Mouse (Mus musculus) ES-E14 (cell line): ENCODE measurements at regions not wholly inside any gene's neighbourhood (a gene's known extent, or its start where the extent isn't known, plus 50 kb on each side); places are given as distances from the start of the nearest gene placed in this dataset.
"Not testable (repeated sequence)": the region's sequence is repeated elsewhere in the genome, so short reads cannot be mapped to it uniquely, and the experiment has no call there.

Source experiments
- DNase-seq: peaks from one replicate; pipeline ENCODE4 v3.0.0-alpha.2; 2013; ENCODE audit warnings: low read depth, low spot score
- H3K27ac ChIP-seq: 2 replicates; pipeline ENCODE4 v1.5.1; 2012; ENCODE audit warnings: low read depth, mild to moderate bottlenecking, low read length, moderate library complexity, mixed read lengths; ENCODE audit not compliant: poor library complexity, insufficient read depth, severe bottlenecking
- H3K36me3 ChIP-seq: 2 replicates; pipeline ENCODE4 v1.6.1; 2012; ENCODE audit warnings: mild to moderate bottlenecking, low read length, moderate library complexity, mixed read lengths; ENCODE audit not compliant: control insufficient read depth, poor library complexity, insufficient read depth, severe bottlenecking
- H3K4me1 ChIP-seq, 2 experiments: fragments of 150-350 bp in 1 of 2; sonication (generic) in 1 of 2; 2 replicates each; pipeline ENCODE4 v1.6.1; 2012; ENCODE audit warnings: low read length in 2 of 2, mild to moderate bottlenecking in 1 of 2, mixed read lengths in 1 of 2; ENCODE audit not compliant: control insufficient read depth in 2 of 2, insufficient read depth in 2 of 2, poor library complexity in 1 of 2
- H3K4me3 ChIP-seq, 2 experiments: fragments of 150-350 bp in 1 of 2; sonication (generic) in 1 of 2; 2 replicates each; pipeline ENCODE4 v1.5.1; 2012; ENCODE audit warnings: low read length in 2 of 2, low read depth in 1 of 2, mild to moderate bottlenecking in 1 of 2, mixed read lengths in 1 of 2; ENCODE audit not compliant: insufficient read depth in 1 of 2, poor library complexity in 1 of 2, severe bottlenecking in 1 of 2
- H3K9ac ChIP-seq: 2 replicates; pipeline ENCODE4 v1.6.1; 2012; ENCODE audit warnings: low read depth, mild to moderate bottlenecking, low read length, mixed read lengths; ENCODE audit not compliant: poor library complexity, insufficient read depth, severe bottlenecking
- H3K9me3 ChIP-seq: fragments of 150-350 bp; sonication (generic); 2 replicates; pipeline ENCODE4 v1.6.1; 2012; ENCODE audit warnings: low read depth, mild to moderate bottlenecking, low read length; ENCODE audit not compliant: control insufficient read depth, insufficient read depth
- CHD2 ChIP-seq: IDR thresholded peaks from 2 replicates; pipeline ENCODE4 v1.6.1; 2014; ENCODE audit warnings: mild to moderate bottlenecking, low read depth, low read length, inconsistent platforms
- HCFC1 ChIP-seq: IDR thresholded peaks from 2 replicates; pipeline ENCODE4 v1.6.1; 2012; ENCODE audit warnings: low read length, inconsistent platforms, borderline replicate concordance; ENCODE audit not compliant: insufficient read depth
- MAFK ChIP-seq: IDR thresholded peaks from 2 replicates; pipeline ENCODE4 v1.6.1; 2014; ENCODE audit warnings: mild to moderate bottlenecking, low read depth, low read length, inconsistent platforms; ENCODE audit not compliant: insufficient read depth
- ZC3H11A ChIP-seq: IDR thresholded peaks from 2 replicates; pipeline ENCODE4 v1.6.1; 2012; ENCODE audit warnings: low read depth, mild to moderate bottlenecking, inconsistent platforms, low read length, borderline replicate concordance
- ZNF384 ChIP-seq: IDR thresholded peaks from 2 replicates; pipeline ENCODE4 v1.6.1; 2012; ENCODE audit warnings: low read depth, low read length, inconsistent platforms
- in situ Hi-C, 2 experiments: fragments of 600-800 bp; cut with MboI; formaldehyde crosslinking; loops; one replicate each; pipeline ENCODE4 v1.15.1; 2025; ENCODE audit warnings: low sequenced_read_pairs in 2 of 2, inconsistent platforms in 1 of 2; ENCODE audit not compliant: unreplicated experiment in 2 of 2

GRCm38 (mm10) chr1:31612944-31613343, 390.3 kb downstream of the Pih1d3 start:
- in situ Hi-C loops = no loop called here
- H3K4me1 ChIP-seq = no peaks in the 10 kb centered on the region
- H3K36me3 ChIP-seq = no peaks in the 10 kb centered on the region
- H3K9me3 ChIP-seq = no peaks in the 10 kb centered on the region
- H3K27ac ChIP-seq = no peak overlapping the region
- H3K9ac ChIP-seq = no peak overlapping the region
- TF ChIP-seq CHD2 (no peak), ZNF384 (no peak), HCFC1 (no peak), ZC3H11A (no peak), MAFK (no peak)
- no peak for DNase-seq
- H3K4me3 ChIP-seq = no peak overlapping the region

DNA sequence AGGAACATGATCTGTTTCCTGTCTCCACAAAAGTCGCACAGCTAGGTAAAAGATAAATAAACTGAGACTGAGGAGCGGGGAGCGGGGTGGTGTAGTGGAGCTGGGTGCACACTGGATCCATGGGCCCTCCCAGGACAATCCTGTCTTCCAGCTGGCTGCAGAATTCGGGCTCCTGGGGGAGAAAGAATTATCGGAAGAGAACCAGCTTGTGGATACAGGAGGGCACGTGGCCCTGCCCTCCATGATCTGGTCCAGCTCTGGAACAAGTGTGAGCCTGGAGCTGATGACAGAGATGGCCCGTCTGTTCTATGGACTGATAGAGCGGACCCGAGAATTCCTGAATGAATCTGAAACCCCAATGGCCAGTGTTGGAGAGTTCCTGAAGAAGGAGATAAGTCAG, 392.6 kb downstream of the Pih1d3 start:
- H3K4me1 ChIP-seq, H3K4me3 ChIP-seq, DNase-seq, H3K9me3 ChIP-seq, H3K9ac ChIP-seq, H3K27ac ChIP-seq, H3K36me3 ChIP-seq, in situ Hi-C loops: not testable (repeated sequence)

- DNase-seq, H3K27ac ChIP-seq, H3K9me3 ChIP-seq, H3K9ac ChIP-seq, H3K4me3 ChIP-seq, H3K4me1 ChIP-seq, in situ Hi-C loops, H3K36me3 ChIP-seq: not testable (repeated sequence)
Measured at GRCm38 (mm10) chr1:31616229-31616946, 393.8 kb downstream of the Pih1d3 start.

DNA sequence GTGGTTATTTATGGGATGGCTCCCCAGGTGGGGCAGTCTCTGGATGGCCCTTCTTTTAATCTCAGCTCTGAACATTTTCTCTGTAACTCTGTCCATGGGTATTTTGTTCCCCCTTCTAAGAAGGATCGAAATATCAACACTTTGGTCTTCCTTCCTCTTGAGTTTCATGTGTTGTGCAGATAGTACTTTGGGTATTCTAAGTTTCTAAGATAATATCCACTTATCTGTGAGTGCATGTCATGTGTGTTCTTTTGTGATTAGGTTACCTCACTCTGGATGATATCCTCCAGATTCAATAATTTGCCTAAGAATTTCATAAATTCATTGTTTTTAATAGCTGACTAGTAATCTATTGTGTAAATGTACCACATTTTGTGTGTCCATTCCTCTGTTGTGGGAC, 411.7 kb downstream of the Pih1d3 start:
- H3K4me1 ChIP-seq = no peaks in the 10 kb centered on the region
- in situ Hi-C loops = no loop called here
- H3K36me3 ChIP-seq = no peaks in the 10 kb centered on the region
- no peak overlapping the region for H3K27ac ChIP-seq
- H3K4me3 ChIP-seq = no peak overlapping the region
- H3K9me3 ChIP-seq = no peaks in the 10 kb centered on the region
- TF ChIP-seq ZC3H11A (no peak), HCFC1 (no peak), MAFK (no peak), ZNF384 (no peak), CHD2 (no peak)
- H3K9ac ChIP-seq = no peak overlapping the region
- no peak for DNase-seq

DNA sequence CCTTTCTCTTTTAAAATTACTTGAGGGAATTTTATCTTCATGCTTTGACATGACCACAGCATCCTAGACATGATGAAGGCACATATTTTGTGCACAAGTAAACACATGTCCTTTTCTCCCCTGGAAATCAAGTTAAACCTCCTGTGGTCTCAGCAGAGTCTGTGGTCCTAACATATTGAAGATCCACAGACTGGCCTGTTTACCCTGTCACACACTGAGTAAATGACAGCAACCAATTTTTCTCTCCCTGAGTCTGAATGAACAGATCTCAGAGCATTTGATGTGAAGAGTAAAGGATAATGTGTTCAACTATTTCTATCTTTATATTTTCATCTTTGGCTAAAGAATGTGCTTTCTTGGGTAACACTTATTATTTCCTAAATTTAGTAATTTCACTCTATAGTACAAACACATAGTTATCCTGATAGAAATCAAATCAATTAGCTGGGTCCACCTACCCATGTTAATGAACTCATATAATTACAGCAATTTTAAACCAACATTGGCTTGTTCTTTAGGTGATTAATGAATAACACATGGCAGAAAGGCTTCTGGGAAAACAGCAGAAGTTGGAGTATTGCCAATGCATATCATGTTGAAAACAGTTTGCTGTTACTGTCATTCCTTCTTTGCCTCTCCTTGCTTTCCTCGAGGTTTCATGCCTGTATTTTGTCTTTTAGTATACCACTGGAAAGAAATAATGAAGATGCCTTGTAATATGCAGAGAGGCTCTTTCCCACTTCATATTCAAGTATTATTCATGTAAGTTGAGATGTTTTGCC, 414.1 kb downstream of the Pih1d3 start:
- DNase-seq = no peak
- in situ Hi-C loops = no loop called here

More for the DNA sequence above, 414.1 kb downstream of the Pih1d3 start:
- H3K9ac ChIP-seq = no peak overlapping the region
- no peak overlapping the region for H3K4me3 ChIP-seq
- H3K27ac ChIP-seq = no peak overlapping the region
- no peaks in the 10 kb centered on the region for H3K36me3 ChIP-seq
- no peaks in the 10 kb centered on the region for H3K9me3 ChIP-seq
- no peaks in the 10 kb centered on the region for H3K4me1 ChIP-seq
- TF ChIP-seq ZNF384 = no peak
- no peak for TF ChIP-seq ZC3H11A
- no peak for TF ChIP-seq CHD2
- TF ChIP-seq HCFC1 = no peak
- no peak for TF ChIP-seq MAFK
